Mouse (Mus musculus) embryonic fibroblast, embryonic 13.5 days (primary cell): ENCODE results near the gene Lrig2.

ENCODE experiments used
- CTCF ChIP-seq: IDR thresholded peaks from 2 replicates; pipeline ENCODE4 v1.5.1; 2011; ENCODE audit warnings: mild to moderate bottlenecking, control low read depth, low read length, moderate library complexity, borderline replicate concordance; ENCODE audit not compliant: insufficient read depth
- POLR2A ChIP-seq: IDR thresholded peaks from 2 replicates; pipeline ENCODE4 v1.6.1; 2011; ENCODE audit warnings: low read depth, mild to moderate bottlenecking, control low read depth, low read length, moderate library complexity

DNA sequence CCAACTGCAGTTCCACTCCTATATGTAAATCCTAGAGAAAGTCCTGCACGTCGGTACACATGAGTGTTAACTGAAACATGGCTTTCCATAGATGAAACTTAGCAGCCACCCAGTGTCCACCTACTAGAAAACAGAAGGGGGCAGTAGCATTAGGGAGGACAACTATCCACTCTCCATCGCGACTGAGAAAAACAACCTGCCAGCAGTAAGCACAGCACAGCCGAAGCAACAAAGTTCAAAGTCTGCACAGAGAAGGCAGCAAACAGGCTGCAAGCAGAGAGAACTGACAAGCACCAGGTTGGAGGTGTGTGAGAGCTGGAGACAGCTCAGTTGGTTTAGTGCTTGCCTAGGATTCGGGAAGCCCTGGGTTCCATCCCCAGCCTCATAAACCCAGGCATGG is 7.2 kb upstream of the Lrig2 start:
- TF ChIP-seq CTCF (no peak), POLR2A (no peak)
